Mouse (Mus musculus): Measurements from ENCODE around the gene Hsd17b14.

Hsd17b14 gene

DNA sequence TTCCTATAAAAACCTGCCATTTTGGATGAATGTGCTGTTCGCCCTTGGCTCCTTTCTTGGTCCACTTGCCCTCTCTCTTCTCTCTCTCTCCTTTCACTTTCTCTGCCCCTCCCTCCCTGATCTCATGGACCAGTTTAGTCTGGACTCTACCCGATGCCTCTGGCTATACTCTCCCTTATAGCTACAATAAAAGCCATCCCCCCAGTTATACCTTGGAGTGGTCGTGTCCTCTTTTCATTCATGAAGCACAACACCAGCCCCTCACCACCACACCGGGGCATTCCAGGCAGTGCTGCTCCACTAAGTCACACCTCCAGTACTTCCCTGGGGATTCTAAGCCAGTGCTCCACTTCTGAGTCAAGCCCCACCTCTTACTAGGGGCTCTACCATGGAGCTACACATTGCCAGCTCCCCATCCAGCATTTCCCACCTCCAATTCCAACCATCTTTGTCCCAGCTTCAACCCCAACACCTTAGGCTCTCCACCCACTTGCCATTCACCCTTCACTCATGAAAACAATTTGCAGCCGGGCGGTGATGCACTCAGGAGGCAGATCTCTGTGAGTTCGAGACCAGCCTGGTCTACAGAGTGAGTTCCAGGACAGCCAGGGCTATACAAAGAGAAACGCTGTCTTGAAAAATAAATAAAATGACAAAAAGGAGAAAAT, 12.6 kb downstream of the Hsd17b14 start:
- Histone ChIP-seq H3K4me1 (replicated peaks; ENCODE audit: low read depth, low read length) (peaks cover 78% of the 10 kb centered on the region), H3K9me3 (ENCODE audit: low read length) (no peaks in the 10 kb centered on the region), H3K4me3 (replicated peaks; ENCODE audit: low read length) (peak overlapping the region; percentile 70), H3K27me3 (ENCODE audit: insufficient read depth, low read length) (no peaks in the 10 kb centered on the region), H3K36me3 (ENCODE audit: insufficient read depth, low read length) (peaks cover 34% of the 10 kb centered on the region)
- TF ChIP-seq POU5F1 (IDR thresholded peaks at IDR 0.05; ENCODE audit: borderline replicate concordance, low read length), result no peak
- no peak for TF ChIP-seq NANOG (IDR thresholded peaks at IDR 0.05; ENCODE audit: borderline replicate concordance, low read length)
- TF ChIP-seq CTCF (conservative IDR thresholded peaks at IDR 0.05; ENCODE audit: low read length), result no peak

DNA sequence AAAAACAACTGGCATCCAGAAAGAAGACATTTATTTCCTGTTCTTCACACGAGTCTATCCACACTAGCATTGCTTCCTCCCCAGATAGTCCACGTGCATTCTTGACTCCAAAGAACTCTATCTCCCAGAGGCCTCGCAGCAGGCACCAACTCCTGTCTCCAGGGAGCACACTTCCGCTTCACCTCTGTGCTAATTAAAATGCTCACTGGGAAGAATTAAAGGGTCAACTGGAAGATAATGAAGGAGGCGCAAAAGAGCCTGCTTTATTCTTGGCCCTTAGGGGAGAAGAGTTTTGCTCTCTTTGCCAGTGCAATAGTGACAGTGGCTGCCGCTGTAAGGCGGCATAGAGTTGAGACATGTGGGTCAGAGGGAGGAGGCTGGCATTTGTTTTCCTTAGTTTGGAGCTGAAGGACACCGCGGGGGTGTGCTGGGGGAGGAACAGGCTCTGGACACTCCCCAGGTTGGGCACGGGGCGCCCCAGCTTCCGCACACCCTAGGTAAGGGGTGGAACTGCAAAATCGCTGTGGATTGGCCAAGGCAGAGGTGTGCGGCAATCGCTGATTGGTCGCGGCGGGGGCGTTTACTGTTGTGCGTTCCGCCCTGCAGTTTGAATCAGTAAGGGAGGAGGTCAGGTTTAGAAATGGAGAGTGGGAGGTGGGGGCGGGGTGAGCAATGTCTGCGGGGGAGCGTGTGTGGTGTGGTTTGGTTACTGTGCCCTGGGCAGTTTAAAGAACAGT, 13.3 kb downstream of the Hsd17b14 start:
- Histone ChIP-seq H3K27me3 (ENCODE audit: insufficient read depth, low read length) (no peaks in the 10 kb centered on the region), H3K36me3 (ENCODE audit: insufficient read depth, low read length) (peaks cover 32% of the 10 kb centered on the region), H3K4me1 (replicated peaks; ENCODE audit: low read depth, low read length) (peaks cover 77% of the 10 kb centered on the region), H3K9me3 (ENCODE audit: low read length) (no peaks in the 10 kb centered on the region), H3K4me3 (replicated peaks; ENCODE audit: low read length) (peak overlapping the region; percentile 70)
- TF ChIP-seq NANOG (IDR thresholded peaks at IDR 0.05; ENCODE audit: borderline replicate concordance, low read length), result no peak; the same call in 1 of the 2 replicates
- TF ChIP-seq POU5F1 (IDR thresholded peaks at IDR 0.05; ENCODE audit: borderline replicate concordance, low read length), result no peak
- no peak for TF ChIP-seq CTCF (conservative IDR thresholded peaks at IDR 0.05; ENCODE audit: low read length)

DNA sequence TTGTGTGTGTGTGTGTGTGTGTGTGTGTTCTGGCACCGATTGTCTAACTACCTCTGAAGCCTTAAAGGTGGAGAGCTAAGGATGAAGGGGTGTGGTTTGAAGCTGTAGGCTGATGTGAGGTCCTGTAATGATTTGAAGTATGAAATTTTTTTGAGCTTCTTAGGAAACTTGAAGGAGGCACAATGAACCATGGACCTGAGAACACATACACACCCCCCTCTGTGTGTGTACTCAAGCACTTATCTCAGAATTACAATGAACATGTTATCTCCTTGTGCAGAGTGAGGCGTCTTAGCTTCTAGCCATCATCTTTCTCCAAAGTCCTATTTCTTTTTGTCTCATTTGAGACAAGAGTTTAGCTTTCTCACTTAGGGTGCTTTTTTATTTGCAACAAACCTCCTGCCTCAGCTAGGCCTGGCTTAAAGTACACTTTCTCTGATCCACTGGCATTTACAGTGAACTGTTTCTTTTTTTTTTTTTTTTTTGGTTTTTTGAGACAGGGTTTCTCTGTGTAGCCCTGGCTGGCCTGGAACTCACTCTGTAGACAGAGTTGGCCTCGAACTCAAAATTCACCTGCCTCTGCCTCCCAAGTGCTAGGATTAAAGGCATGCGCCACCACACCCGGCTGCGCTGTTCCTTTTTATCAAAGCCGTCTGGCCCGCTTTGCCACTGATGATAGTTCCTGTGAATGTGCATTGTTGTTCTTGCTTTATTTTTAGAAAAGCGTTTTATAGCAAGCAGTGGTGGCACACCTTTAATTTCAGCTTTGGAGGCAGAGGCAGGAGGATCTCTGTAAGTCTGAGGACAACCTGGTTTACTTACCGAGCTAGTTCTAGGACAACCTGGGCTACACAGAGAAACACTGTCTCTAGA, 14.1 kb downstream of the Hsd17b14 start:
- TF ChIP-seq NANOG (IDR thresholded peaks at IDR 0.05; ENCODE audit: borderline replicate concordance, low read length) (peak; percentile 32; the same call in 1 of the 2 replicates), CTCF (conservative IDR thresholded peaks at IDR 0.05; ENCODE audit: low read length) (no peak), POU5F1 (IDR thresholded peaks at IDR 0.05; ENCODE audit: borderline replicate concordance, low read length) (no peak)
- 0 out of 2 replicates have a peak overlapping the region, but pooled peaks have one; percentile 10 for H3K4me3 ChIP-seq (replicated peaks; ENCODE audit: low read length)
- H3K4me1 ChIP-seq (replicated peaks; ENCODE audit: low read depth, low read length), result peaks cover 82% of the 10 kb centered on the region
- H3K27me3 ChIP-seq (ENCODE audit: insufficient read depth, low read length), result no peaks in the 10 kb centered on the region
- H3K36me3 ChIP-seq (ENCODE audit: insufficient read depth, low read length), result peaks cover 39% of the 10 kb centered on the region
- H3K9me3 ChIP-seq (ENCODE audit: low read length), result no peaks in the 10 kb centered on the region

DNA sequence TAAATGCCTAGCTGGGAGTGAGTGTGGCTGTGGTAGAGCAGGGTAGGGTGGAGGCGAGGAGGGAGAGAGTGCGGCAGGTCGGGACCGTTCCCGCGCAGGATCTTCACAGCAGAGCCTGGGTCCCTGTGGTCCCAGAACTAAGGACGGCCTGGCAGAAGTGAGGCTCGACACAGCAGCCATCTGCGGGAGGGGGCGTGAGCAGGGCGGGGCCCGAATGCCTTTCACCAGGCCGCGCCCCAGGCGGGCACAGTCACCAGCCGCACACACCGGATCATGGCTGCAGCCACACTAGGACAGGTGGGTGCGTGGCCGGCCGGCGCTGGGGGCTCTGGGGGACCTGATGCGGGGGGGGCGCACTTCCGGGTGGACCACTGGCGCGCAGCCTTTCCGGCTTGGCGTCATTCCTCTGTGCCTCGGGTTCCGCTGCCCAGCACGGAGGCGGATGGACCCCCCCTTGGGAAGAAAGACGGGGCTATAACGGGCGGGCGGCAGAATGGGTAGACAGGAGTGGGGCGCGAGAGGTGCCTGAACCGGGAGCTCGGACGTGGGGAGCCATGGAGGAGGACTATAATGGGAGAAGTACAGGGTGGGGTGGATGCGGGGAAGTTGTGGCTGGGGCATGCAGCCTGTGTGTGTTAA, 15.5 kb downstream of the Hsd17b14 start, which contains the start of gene Bcat2:
Gene Bcat2 (plus strand): TSS at position 51 of the 639 bp plus-strand sequence.
- Histone ChIP-seq H3K4me3 (replicated peaks; ENCODE audit: low read length) (peak within 1 kb of the TSS; percentile 87), H3K9me3 (ENCODE audit: low read length) (no peaks in the 10 kb centered on the region), H3K36me3 (ENCODE audit: insufficient read depth, low read length) (peaks cover 43% of the 10 kb centered on the region), H3K27me3 (ENCODE audit: insufficient read depth, low read length) (no peaks in the 10 kb centered on the region), H3K4me1 (replicated peaks; ENCODE audit: low read depth, low read length) (peaks cover 86% of the 10 kb centered on the region)
- no peak for TF ChIP-seq POU5F1 (IDR thresholded peaks at IDR 0.05; ENCODE audit: borderline replicate concordance, low read length)
- TF ChIP-seq NANOG (IDR thresholded peaks at IDR 0.05; ENCODE audit: borderline replicate concordance, low read length), result no peak
- no peak for TF ChIP-seq CTCF (conservative IDR thresholded peaks at IDR 0.05; ENCODE audit: low read length)

DNA sequence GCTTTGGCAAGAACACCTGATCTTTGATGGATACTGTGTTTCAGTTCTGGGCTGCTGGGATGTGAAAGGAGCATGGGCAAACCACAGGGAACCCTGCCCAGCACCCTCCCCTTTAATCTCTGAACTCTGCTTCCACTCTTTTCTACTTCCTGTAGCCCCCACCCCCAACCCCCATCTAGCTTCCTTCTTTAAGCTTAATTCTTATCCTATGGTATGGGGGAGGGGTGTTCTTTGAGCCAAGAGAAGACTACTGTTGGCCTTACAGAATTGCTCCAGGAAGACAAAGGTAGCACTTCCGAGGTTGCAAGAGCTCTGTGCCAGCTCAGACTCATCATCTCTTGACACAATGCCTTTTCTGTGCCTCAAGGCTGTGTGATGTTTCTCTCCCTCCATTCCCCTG, 17.3 kb downstream of the Hsd17b14 start:
- TF ChIP-seq CTCF (conservative IDR thresholded peaks at IDR 0.05; ENCODE audit: low read length) (no peak), NANOG (IDR thresholded peaks at IDR 0.05; ENCODE audit: borderline replicate concordance, low read length) (no peak), POU5F1 (IDR thresholded peaks at IDR 0.05; ENCODE audit: borderline replicate concordance, low read length) (no peak)
- Histone ChIP-seq H3K4me3 (replicated peaks; ENCODE audit: low read length) (peak overlapping the region; percentile 87), H3K36me3 (ENCODE audit: insufficient read depth, low read length) (peaks cover 43% of the 10 kb centered on the region), H3K27me3 (ENCODE audit: insufficient read depth, low read length) (no peaks in the 10 kb centered on the region), H3K9me3 (ENCODE audit: low read length) (no peaks in the 10 kb centered on the region), H3K4me1 (replicated peaks; ENCODE audit: low read depth, low read length) (peaks cover 83% of the 10 kb centered on the region)

DNA sequence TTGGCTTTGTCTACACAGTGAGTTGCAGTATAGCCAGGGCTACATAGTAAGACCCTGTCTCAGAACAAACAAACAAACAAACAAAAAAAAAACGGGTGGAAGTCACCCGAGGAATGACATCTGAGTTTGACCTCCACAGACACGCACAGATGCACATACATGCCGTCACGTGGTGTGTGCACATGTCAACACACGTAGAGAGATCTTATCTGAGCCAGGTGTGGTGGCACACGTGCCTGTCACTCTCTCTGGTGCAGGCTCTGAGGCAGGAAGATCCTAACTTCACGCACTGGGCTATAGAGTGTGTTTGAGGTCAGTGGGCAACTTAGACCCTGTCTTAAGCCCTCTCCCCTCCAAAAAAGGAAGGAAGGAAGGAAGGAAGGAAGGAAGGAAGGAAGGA, 19.3 kb downstream of the Hsd17b14 start:
- Histone ChIP-seq H3K36me3 (ENCODE audit: insufficient read depth, low read length) (peaks cover 49% of the 10 kb centered on the region), H3K9me3 (ENCODE audit: low read length) (no peaks in the 10 kb centered on the region), H3K27me3 (ENCODE audit: insufficient read depth, low read length) (no peaks in the 10 kb centered on the region), H3K4me1 (replicated peaks; ENCODE audit: low read depth, low read length) (peaks cover 74% of the 10 kb centered on the region), H3K4me3 (replicated peaks; ENCODE audit: low read length) (0 out of 2 replicates have a peak overlapping the region, but pooled peaks have one; percentile 4)
- TF ChIP-seq CTCF (conservative IDR thresholded peaks at IDR 0.05; ENCODE audit: low read length), result no peak
- no peak for TF ChIP-seq POU5F1 (IDR thresholded peaks at IDR 0.05; ENCODE audit: borderline replicate concordance, low read length)
- TF ChIP-seq NANOG (IDR thresholded peaks at IDR 0.05; ENCODE audit: borderline replicate concordance, low read length), result no peak

DNA sequence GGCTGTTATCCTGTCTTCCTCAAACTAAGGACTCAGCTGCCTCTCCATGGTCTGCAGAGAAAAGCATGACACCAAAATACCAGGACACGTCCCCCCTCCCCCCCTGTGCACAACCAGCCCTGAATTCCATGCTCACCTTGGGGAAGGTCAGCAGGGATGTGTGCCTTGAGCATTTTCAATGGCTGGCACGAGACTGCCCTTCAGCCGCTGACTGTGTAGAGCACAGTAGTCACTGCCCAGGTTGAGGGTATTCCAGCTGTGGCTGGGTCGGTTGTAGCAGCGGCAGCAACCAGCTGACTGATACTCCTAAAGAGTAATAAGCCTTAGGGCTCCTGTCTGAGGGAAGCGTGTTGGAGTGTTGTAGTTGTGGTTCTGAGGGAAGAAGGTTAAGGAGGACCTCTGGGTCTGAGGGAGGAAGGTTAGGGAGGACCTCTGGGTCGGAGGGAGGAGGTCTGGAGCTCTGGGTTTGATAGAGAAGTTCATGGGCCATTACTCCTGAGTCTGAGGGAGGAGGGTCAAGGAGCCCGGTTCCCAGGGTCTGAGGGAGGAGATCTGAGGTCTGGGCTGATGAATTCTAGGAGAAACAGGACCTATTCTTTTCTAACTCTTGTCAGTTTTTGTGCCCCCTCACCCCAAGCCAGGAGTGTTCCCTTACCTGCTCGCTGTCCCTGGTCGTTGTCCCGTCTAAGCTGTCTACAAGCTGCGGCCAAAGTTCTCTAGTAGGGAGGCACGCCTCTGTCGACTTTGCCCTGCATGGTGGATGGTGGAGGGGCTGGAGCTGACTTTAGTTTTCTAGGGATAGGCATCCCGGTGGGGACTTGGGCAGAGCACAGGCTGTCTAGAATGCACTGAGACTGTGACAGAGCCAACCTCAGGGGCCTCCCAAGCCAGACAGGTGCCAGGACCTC, 20.0 kb downstream of the Hsd17b14 start:
- no peak for TF ChIP-seq POU5F1 (IDR thresholded peaks at IDR 0.05; ENCODE audit: borderline replicate concordance, low read length)
- H3K9me3 ChIP-seq (ENCODE audit: low read length), result no peaks in the 10 kb centered on the region
- H3K27me3 ChIP-seq (ENCODE audit: insufficient read depth, low read length), result no peaks in the 10 kb centered on the region

More for the DNA sequence above, 20.0 kb downstream of the Hsd17b14 start:
- peaks cover 51% of the 10 kb centered on the region for H3K36me3 ChIP-seq (ENCODE audit: insufficient read depth, low read length)
- peaks cover 67% of the 10 kb centered on the region for H3K4me1 ChIP-seq (replicated peaks; ENCODE audit: low read depth, low read length)
- no peak overlapping the region; the same call in 1 of the 2 replicates for H3K4me3 ChIP-seq (replicated peaks; ENCODE audit: low read length)
